Mouse (Mus musculus): ENCODE results near the gene Tmem17. TPM values are rescaled to one million over a fixed set of nuclear protein-coding genes. Genes with fewer than 3 reads are reported as not detected.

The Tmem17 gene
- 16.0 and 17.9 TPM in 2 replicates for polyA plus RNA-seq (2014; fragmentation: Nextera tagmentation; extraction: Ambion mirVana)

DNA sequence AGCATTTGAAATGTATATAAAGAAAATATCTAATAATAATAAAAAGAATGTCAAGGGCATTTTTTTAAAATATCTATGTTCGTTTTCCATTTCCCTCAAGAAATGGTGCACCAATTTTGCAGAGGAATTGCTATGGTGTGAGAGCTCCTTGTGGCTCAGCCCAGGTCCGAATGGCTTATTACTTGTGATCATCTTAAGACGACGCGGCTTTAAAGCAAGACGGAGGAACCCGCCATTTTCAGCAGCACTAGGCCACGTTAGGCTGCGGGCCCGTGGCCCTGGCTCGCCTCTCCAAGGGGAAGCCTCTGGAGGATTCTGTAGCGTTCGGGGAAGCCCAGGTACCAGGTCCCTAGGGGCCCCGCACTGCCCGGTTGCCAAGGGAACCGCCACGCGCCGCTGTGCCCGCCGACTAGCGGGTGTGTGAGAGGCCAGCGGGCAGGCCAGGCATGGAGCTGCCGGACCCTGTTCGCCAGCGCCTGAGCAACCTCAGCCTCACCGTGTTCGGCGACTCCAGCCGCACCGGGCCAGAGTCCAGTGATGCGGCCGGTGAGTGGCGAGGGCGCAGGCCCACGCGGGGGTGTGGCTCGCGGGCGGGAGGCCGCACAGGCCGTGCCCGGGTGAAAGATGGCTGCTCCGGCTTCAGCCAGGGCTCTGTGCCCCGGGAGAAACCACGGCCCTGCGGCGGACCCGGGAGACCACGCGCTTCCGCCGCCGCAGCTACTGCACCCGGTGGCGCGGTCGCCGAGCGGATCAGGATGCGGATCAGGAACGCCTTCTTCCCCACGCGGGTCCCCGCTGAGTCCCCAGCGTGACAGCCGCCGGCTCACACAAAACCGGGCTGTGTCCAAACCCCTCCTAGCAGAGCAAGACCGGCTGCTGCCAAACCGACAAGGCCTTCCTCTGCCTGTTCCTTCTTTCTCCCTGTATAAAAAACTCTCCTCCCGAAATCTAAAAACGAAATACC is at the start of gene Tmem17:
Tmem17 (plus strand) TSS at position 51 of the 964 bp plus-strand sequence.
- Histone ChIP-seq H3K4me3 (ENCODE audit: low read depth, low read length) (peak within 1 kb of the TSS; percentile 75), H3K9ac (peak within 1 kb of the TSS; percentile 95), H3K9me3 (ENCODE audit: low read depth, low read length) (no peaks in the 10 kb centered on the region), H3K27ac (ENCODE audit: low read depth) (peak within 1 kb of the TSS; percentile 97), H3K4me2 (peak within 1 kb of the TSS; percentile 75), H3K36me3 (ENCODE audit: insufficient read depth) (no peaks in the 10 kb centered on the region), H3K4me1 (ENCODE audit: insufficient read depth) (no peaks in the 10 kb centered on the region), H3K27me3 (ENCODE audit: insufficient read depth, low read length) (no peaks in the 10 kb centered on the region)
- DNase-seq (peak; percentile 85), ATAC-seq (ENCODE audit: insufficient read depth) (peak; percentile 94)
- peak; percentile 20; the same call in 1 of the 2 replicates for TF ChIP-seq CTCF (IDR thresholded peaks at IDR 0.05; ENCODE audit: low read depth)
- WGBS = under 1% methylated on average over 71 of the region's 73 CpGs

DNA sequence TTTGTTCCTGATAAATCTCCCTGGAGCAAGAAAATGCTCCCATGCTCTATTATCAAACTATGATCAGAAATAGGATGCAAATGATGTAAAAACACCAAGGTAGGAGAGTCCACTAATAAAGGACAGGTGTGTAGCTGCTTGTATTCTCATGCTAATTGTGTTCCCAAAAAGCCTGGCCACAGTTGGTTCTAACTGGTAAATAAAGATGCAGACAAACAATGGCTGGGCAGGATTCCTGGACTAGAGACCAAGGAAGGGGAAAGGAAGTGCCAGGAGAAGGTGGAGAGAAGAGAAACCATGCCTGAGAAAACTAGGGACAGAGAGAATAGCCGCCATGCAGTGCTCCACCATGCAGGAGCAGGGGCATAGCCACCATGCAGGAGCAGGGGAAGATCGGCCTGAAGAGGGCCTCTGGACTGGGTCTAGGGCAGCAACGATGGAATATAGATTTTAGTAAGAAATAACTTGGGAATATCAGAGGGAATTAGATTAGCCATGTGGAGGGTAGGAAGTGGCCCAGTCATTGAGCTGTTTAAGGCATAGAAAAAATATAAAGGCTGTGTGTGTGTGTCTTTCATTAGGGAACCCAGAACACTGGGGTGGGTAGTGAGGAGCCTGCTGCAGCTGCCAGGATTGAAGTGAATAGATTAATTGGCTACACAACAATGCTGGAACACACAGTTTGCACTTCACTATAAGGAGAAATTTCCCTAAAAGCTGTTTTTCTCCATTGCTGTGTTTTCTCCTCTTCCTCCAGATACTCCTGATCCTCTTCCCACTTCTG is 31.9 kb upstream of the Tmem17 start:
- no peaks in the 10 kb centered on the region for H3K27me3 ChIP-seq (ENCODE audit: insufficient read depth, low read length)

DNA sequence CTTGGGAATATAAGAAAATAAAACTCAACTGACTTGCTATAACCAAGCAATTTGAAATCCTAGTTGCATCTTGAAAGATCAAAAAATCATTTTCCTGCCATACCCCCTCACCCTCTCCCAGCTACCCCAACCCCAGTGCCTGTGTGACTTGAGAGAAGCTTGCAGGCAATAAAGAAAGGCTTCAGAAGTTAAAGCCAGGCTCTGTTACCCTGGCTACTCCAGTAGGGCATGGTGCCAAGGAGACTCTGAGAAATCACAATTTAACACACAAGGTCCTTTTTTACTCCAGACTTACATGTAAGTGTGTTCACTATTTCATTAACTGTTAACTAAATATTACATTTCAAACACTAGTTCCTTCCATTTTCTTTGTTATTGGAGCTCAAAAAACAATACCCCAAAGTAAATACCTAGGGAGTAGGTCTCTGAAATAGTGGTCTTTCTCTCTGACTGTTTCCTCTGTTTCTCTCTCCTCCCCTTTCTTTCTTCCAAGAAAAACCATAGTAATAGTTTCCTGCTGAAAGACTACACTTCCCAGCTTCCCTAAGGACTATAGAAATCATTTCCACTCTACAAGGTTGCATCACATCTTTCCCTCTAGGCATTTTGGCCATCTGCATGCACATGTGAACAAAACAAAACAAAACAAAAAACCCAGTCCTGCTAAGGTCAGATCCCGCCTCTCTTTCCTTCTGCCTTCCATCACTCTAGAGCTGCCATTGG is 30.1 kb upstream of the Tmem17 start:
- no peaks in the 10 kb centered on the region; the same call in 1 of the 2 replicates for H3K9me3 ChIP-seq (ENCODE audit: low read depth, low read length)
- H3K4me3 ChIP-seq (ENCODE audit: low read depth, low read length) = no peak overlapping the region
- no peak overlapping the region for H3K9ac ChIP-seq
- ATAC-seq (ENCODE audit: insufficient read depth) (peak; percentile 63; the same call in 1 of the 2 replicates), DNase-seq (peak; percentile 74)
- no peak for TF ChIP-seq CTCF (IDR thresholded peaks at IDR 0.05; ENCODE audit: low read depth)
- H3K4me1 ChIP-seq (ENCODE audit: insufficient read depth) = 0 out of 2 replicates have a peak, but pooled peaks cover 6% of the 10 kb centered on the region
- no peaks in the 10 kb centered on the region for H3K36me3 ChIP-seq (ENCODE audit: insufficient read depth)
- H3K4me2 ChIP-seq = no peak overlapping the region
- H3K27ac ChIP-seq (ENCODE audit: low read depth) = 0 out of 2 replicates have a peak overlapping the region, but pooled peaks have one; percentile 26
- H3K27me3 ChIP-seq (ENCODE audit: insufficient read depth, low read length) = no peaks in the 10 kb centered on the region
- WGBS = 93% methylated on average over 1 of the region's 1 CpGs

More for the DNA sequence above, 31.9 kb upstream of the Tmem17 start:
- Histone ChIP-seq H3K4me1 (ENCODE audit: insufficient read depth) (0 out of 2 replicates have a peak, but pooled peaks cover 6% of the 10 kb centered on the region), H3K9me3 (ENCODE audit: low read depth, low read length) (no peaks in the 10 kb centered on the region), H3K9ac (no peak overlapping the region), H3K27ac (ENCODE audit: low read depth) (no peak overlapping the region), H3K4me3 (ENCODE audit: low read depth, low read length) (no peak overlapping the region), H3K36me3 (ENCODE audit: insufficient read depth) (no peaks in the 10 kb centered on the region), H3K4me2 (no peak overlapping the region)
- no peak for ATAC-seq (ENCODE audit: insufficient read depth)
- DNase-seq = no peak
- no peak for TF ChIP-seq CTCF (IDR thresholded peaks at IDR 0.05; ENCODE audit: low read depth)
- WGBS = 72% methylated on average over 3 of the region's 3 CpGs

- no peak overlapping the region for H3K9ac ChIP-seq
- TF ChIP-seq CTCF (IDR thresholded peaks at IDR 0.05; ENCODE audit: low read depth) = no peak
- no peak for DNase-seq
- no peak for ATAC-seq (ENCODE audit: insufficient read depth)
- no peaks in the 10 kb centered on the region; the same call in 1 of the 2 replicates for H3K9me3 ChIP-seq (ENCODE audit: low read depth, low read length)
- H3K4me3 ChIP-seq (ENCODE audit: low read depth, low read length) = no peak overlapping the region
- H3K36me3 ChIP-seq (ENCODE audit: insufficient read depth) = no peaks in the 10 kb centered on the region
- no peak overlapping the region for H3K4me2 ChIP-seq
- H3K27me3 ChIP-seq (ENCODE audit: insufficient read depth, low read length) = no peaks in the 10 kb centered on the region
- H3K4me1 ChIP-seq (ENCODE audit: insufficient read depth) = 0 out of 2 replicates have a peak, but pooled peaks cover 6% of the 10 kb centered on the region
- no peak overlapping the region for H3K27ac ChIP-seq (ENCODE audit: low read depth)
- WGBS = 97% methylated on average over 3 of the region's 3 CpGs
Measured at GRCm38 (mm10) chr11:22482362-22482760, 29.5 kb upstream of the Tmem17 start.

DNA sequence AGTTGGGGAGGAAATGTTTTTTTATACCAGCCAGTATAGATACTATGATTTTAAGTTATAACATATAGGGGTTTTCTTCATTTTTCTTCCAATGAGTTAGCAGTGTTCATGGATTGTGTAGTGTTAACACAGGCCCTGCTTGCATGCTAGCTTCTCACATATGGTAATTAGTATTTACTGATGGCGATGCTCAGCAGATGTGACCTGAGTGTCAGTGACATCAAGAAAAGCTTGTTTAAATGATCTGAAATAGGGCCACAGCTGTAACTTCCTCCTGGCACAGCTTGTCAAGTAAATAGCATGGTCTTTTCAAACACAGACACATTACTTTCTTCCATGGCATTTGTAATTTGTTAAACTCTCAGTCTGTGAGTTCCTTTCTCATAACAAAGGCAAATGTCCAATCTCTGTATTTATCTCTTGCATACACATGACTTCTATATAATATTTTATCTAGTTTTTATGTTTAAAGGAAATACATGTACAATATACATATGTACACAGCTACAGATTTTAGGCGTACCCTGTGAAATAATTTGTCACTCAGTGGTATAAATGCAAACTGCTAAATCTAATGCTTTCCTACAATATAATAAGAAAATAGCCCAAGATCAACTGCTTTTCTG is 18.1 kb upstream of the Tmem17 start:
- H3K27me3 ChIP-seq (ENCODE audit: insufficient read depth, low read length) = no peaks in the 10 kb centered on the region
- ATAC-seq (ENCODE audit: insufficient read depth) (peak; percentile 72; the same call in 1 of the 2 replicates), DNase-seq (peak; percentile 71)
- no peak overlapping the region for H3K4me3 ChIP-seq (ENCODE audit: low read depth, low read length)
- no peak overlapping the region for H3K4me2 ChIP-seq
- no peak overlapping the region for H3K27ac ChIP-seq (ENCODE audit: low read depth)
- H3K9ac ChIP-seq = no peak overlapping the region
- H3K4me1 ChIP-seq (ENCODE audit: insufficient read depth) = no peaks in the 10 kb centered on the region
- no peaks in the 10 kb centered on the region for H3K9me3 ChIP-seq (ENCODE audit: low read depth, low read length)
- TF ChIP-seq CTCF (IDR thresholded peaks at IDR 0.05; ENCODE audit: low read depth) = no peak
- no peaks in the 10 kb centered on the region for H3K36me3 ChIP-seq (ENCODE audit: insufficient read depth)
- WGBS = 38% methylated on average over 2 of the region's 2 CpGs

DNA sequence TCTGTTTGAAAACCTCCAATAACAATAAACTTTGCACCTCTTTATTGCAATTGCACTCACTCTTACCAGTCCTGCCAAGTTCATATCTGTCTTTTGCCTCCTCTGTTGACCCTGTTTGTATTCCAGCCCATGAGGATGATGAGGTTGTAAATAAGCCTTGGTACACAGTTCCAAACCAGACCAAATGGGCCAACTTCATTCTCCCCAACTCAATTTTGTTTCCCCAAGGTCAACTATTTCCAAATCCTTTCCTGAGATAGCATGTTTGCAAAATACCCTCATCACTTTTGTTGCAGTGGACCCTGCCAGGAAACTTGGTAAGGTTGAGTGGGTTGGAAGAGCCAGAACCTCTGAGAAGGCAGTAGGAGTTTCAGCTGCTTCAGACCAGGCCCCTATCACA is 16.9 kb upstream of the Tmem17 start:
- no peak for TF ChIP-seq CTCF (IDR thresholded peaks at IDR 0.05; ENCODE audit: low read depth)
- H3K36me3 ChIP-seq (ENCODE audit: insufficient read depth) = no peaks in the 10 kb centered on the region
- no peak for ATAC-seq (ENCODE audit: insufficient read depth)
- no peak overlapping the region for H3K27ac ChIP-seq (ENCODE audit: low read depth)
- no peaks in the 10 kb centered on the region for H3K27me3 ChIP-seq (ENCODE audit: insufficient read depth, low read length)
- no peak overlapping the region for H3K4me2 ChIP-seq
- no peak for DNase-seq
- no peak overlapping the region for H3K4me3 ChIP-seq (ENCODE audit: low read depth, low read length)
- H3K9me3 ChIP-seq (ENCODE audit: low read depth, low read length) = no peaks in the 10 kb centered on the region
- no peak overlapping the region for H3K9ac ChIP-seq
- no peaks in the 10 kb centered on the region for H3K4me1 ChIP-seq (ENCODE audit: insufficient read depth)

Measured in lung, embryonic 14.5 days (tissue).